ENCODE assay signal across 24 mouse cellular contexts in the genomic region with DNA sequence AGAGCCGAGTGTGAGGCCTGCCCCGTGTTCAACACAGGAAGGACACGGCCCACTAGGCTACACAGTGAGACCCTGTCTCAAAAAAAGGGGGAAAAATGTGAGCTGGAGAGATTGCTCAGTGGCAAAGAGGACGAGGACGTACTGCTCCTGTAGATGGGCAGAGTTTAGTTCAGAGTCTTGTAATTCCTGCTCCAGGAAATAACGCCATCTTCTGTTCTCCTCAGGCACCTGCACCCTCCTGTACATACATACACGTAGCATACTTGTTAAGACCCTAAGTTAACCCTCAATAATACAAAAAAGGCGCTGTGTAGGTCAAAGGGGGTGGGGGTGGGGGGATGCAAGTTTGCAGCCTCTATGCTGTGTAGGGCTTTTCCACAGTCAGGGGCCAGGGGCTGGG. TPM values are rescaled to one million over a fixed set of nuclear protein-coding genes. Genes with fewer than 3 reads are reported as not detected.
DNase-seq lines count a peak whose midpoint lies in the region; ATAC-seq and TF ChIP-seq lines count a peak whose summit lies in the region.
"Had no signal": no experiment of that assay in that cellular context is flagged by ENCODE, and none has a peak within 500 bp of the region (broad histone marks: within the 10 kb centered on the region; RNA-seq: fewer than 3 reads in every experiment).

No protein-coding gene starts in this region.

- H3K9me3 ChIP-seq in lung, embryonic 14.5 days (ENCODE audit: low read depth, low read length) = no peaks in the 10 kb centered on the region
- no peaks in the 10 kb centered on the region for H3K9me3 ChIP-seq in ES-Bruce4 (replicated peaks; ENCODE audit: control insufficient read depth, insufficient read depth, low read length, poor library complexity, severe bottlenecking)
- H3K9me3 ChIP-seq in ES-E14 (ENCODE audit: control insufficient read depth, insufficient read depth, low read depth, low read length) = no peaks in the 10 kb centered on the region
- H3K9me3 ChIP-seq: embryonic facial prominence, embryonic 13.5 days; embryonic facial prominence, embryonic 15.5 days; forebrain, embryonic 10.5 days; forebrain, embryonic 12.5 days had no signal

- no peak overlapping the region for H3K4me2 ChIP-seq in lung, embryonic 14.5 days
- H3K4me2 ChIP-seq: embryonic facial prominence, embryonic 13.5 days; embryonic facial prominence, embryonic 15.5 days; forebrain, embryonic 12.5 days had no signal

- no peaks in the 10 kb centered on the region for H3K36me3 ChIP-seq in lung, embryonic 14.5 days (ENCODE audit: insufficient read depth)
- no peaks in the 10 kb centered on the region for H3K36me3 ChIP-seq in ES-Bruce4 (ENCODE audit: control insufficient read depth, insufficient read depth, low read length, poor library complexity, severe bottlenecking)
- no peaks in the 10 kb centered on the region for H3K36me3 ChIP-seq in ES-E14 (ENCODE audit: control insufficient read depth, insufficient read depth, low read length, poor library complexity, severe bottlenecking)
- H3K36me3 ChIP-seq in heart, adult 2 months (ENCODE audit: control insufficient read depth, insufficient read depth, low read length) = no peaks in the 10 kb centered on the region
- H3K36me3 ChIP-seq: embryonic facial prominence, embryonic 13.5 days; forebrain, embryonic 12.5 days had no signal

- H3K4me3 ChIP-seq in lung, embryonic 14.5 days (ENCODE audit: low read depth, low read length) = no peak overlapping the region
- H3K4me3 ChIP-seq in ES-Bruce4 (ENCODE audit: low read depth, low read length) = no peak overlapping the region
- H3K4me3 ChIP-seq in ES-E14 (ENCODE audit: insufficient read depth in 1 of 2, low read depth in 1 of 2, low read length in 2 of 2, poor library complexity in 1 of 2, severe bottlenecking in 1 of 2) = peak overlapping the region in 1 of 2 experiments; percentile 8; a peak in 2 of 4 replicates
- no peak overlapping the region for H3K4me3 ChIP-seq in heart, adult 2 months
- H3K4me3 ChIP-seq: embryonic facial prominence, embryonic 13.5 days; embryonic facial prominence, embryonic 15.5 days; erythroblast, embryonic 14.5 days; forebrain, embryonic 10.5 days; forebrain, embryonic 12.5 days had no signal

- in situ Hi-C loops in ES-E14 (cut with MboI; ENCODE audit: low sequenced_read_pairs in 2 of 2, unreplicated experiment in 2 of 2) = no loop called here

- H3K27ac ChIP-seq in lung, embryonic 14.5 days (ENCODE audit: low read depth) = no peak overlapping the region
- H3K27ac ChIP-seq in ES-Bruce4 (ENCODE audit: insufficient read depth, low read length) = peak overlapping the region; percentile 2
- H3K27ac ChIP-seq in ES-E14 (ENCODE audit: insufficient read depth, low read depth, low read length, poor library complexity, severe bottlenecking) = peak overlapping the region; percentile 5; the same call in 1 of the 2 replicates
- H3K27ac ChIP-seq in heart, adult 2 months = no peak overlapping the region
- H3K27ac ChIP-seq: embryonic facial prominence, embryonic 13.5 days; embryonic facial prominence, embryonic 15.5 days; forebrain, embryonic 10.5 days; forebrain, embryonic 12.5 days had no signal

- DNase-seq in lung, embryonic 14.5 days = no peak
- DNase-seq in lung, postnatal 25 days (ENCODE audit: low spot score) = no peak
- DNase-seq in ES-E14 (ENCODE audit: low read depth, low spot score) = no peak
- DNase-seq in ZHBTc4 (ENCODE audit: low read depth, low spot score) = peak; percentile 67
- no peak for DNase-seq in heart, adult 2 months
- no peak for DNase-seq in right cerebral cortex, postnatal 25 days
- DNase-seq in urinary bladder, adult 2 months (ENCODE audit: low spot score) = no peak
- DNase-seq: adrenal gland, adult 2 months; adrenal gland, postnatal 10 days; adrenal gland, postnatal 25 days; cerebellum, adult 11 months; cerebellum, adult 18-20 months; cerebellum, adult 8-10 months; cerebellum, adult 9-11 months; cerebellum, postnatal 36 days; embryo, embryonic 11 days had no signal

- peak; percentile 7; the same call in 1 of the 2 replicates for TF ChIP-seq CTCF in lung, embryonic 14.5 days (IDR thresholded peaks at IDR 0.05; ENCODE audit: low read depth)
- TF ChIP-seq CTCF in ES-Bruce4 (IDR thresholded peaks at IDR 0.05; ENCODE audit: low read depth, low read length) = no peak
- TF ChIP-seq CTCF in heart, adult 2 months (IDR thresholded peaks at IDR 0.05) = no peak

- intact Hi-C loops in heart, adult 2 months (cut with DNase I) = loop anchor here (5.0 kb wide), 1 partner anchor 130 kb away; no protein-coding TSS in a partner anchor

- H3K4me1 ChIP-seq in lung, embryonic 14.5 days (ENCODE audit: insufficient read depth) = no peaks in the 10 kb centered on the region
- H3K4me1 ChIP-seq in ES-Bruce4 (ENCODE audit: control insufficient read depth, insufficient read depth, low read length) (peaks cover 2% of the 10 kb centered on the region), ES-E14 (ENCODE audit: control insufficient read depth in 2 of 2, insufficient read depth in 2 of 2, low read length in 2 of 2, poor library complexity in 1 of 2) (peaks cover 2 to 5% of the 10 kb centered on the region in 2 experiments; a peak in 2 of 4 replicates)
- H3K4me1 ChIP-seq in heart, adult 2 months (ENCODE audit: control insufficient read depth, insufficient read depth, low read length) = no peaks in the 10 kb centered on the region
- H3K4me1 ChIP-seq: embryonic facial prominence, embryonic 13.5 days; embryonic facial prominence, embryonic 15.5 days; forebrain, embryonic 10.5 days; forebrain, embryonic 12.5 days had no signal

- H3K79me2 ChIP-seq in heart, adult 2 months (replicated peaks; ENCODE audit: control insufficient read depth, insufficient read depth, low read length) = no peaks in the 10 kb centered on the region

- no peak overlapping the region for H3K9ac ChIP-seq in lung, embryonic 14.5 days
- H3K9ac ChIP-seq in ES-Bruce4 (ENCODE audit: low read depth, poor library complexity, severe bottlenecking) (no peak overlapping the region), ES-E14 (ENCODE audit: insufficient read depth, low read depth, low read length, poor library complexity, severe bottlenecking) (peak overlapping the region; percentile 17; the same call in 1 of the 2 replicates)
- no peak overlapping the region for H3K9ac ChIP-seq in heart, adult 2 months (ENCODE audit: low read depth, low read length)
- H3K9ac ChIP-seq: embryonic facial prominence, embryonic 13.5 days; embryonic facial prominence, embryonic 15.5 days; forebrain, embryonic 12.5 days had no signal

- no peak for TF ChIP-seq POLR2A in ES-Bruce4 (IDR thresholded peaks at IDR 0.05; ENCODE audit: insufficient read depth, low read length)
- no peak for TF ChIP-seq POLR2A in heart, adult 2 months (IDR thresholded peaks at IDR 0.05; ENCODE audit: insufficient read depth, low read depth, low read length)

- no peak for ATAC-seq in lung, embryonic 14.5 days (ENCODE audit: insufficient read depth)
- ATAC-seq: forebrain, embryonic 14.5 days; forebrain, embryonic 16.5 days had no signal

- 74% methylated on average over 8 of the region's 8 CpGs for WGBS in lung, embryonic 14.5 days
- 71% methylated on average over 8 of the region's 8 CpGs for WGBS in heart, adult 2 months

- TF ChIP-seq EP300 in ES-Bruce4 (IDR thresholded peaks at IDR 0.05; ENCODE audit: insufficient read depth, low read depth, low read length) = no peak
- no peak for TF ChIP-seq EP300 in heart, adult 2 months (IDR thresholded peaks at IDR 0.05; ENCODE audit: insufficient read depth, low read depth, low read length)

- no peaks in the 10 kb centered on the region for H3K27me3 ChIP-seq in lung, embryonic 14.5 days (ENCODE audit: insufficient read depth, low read length)
- no peaks in the 10 kb centered on the region for H3K27me3 ChIP-seq in ES-Bruce4 (ENCODE audit: control insufficient read depth, insufficient read depth, low read length, poor library complexity, severe bottlenecking)
- H3K27me3 ChIP-seq in heart, adult 2 months (ENCODE audit: control insufficient read depth, insufficient read depth, low read length) = no peaks in the 10 kb centered on the region; the same call in 1 of the 2 replicates
- H3K27me3 ChIP-seq: embryonic facial prominence, embryonic 13.5 days; embryonic facial prominence, embryonic 15.5 days; forebrain, embryonic 12.5 days had no signal

TF ChIP-seq in ES-E14, 5 proteins besides CTCF, POLR2A, EP300 and RAD21:
- TF ChIP-seq CHD2 (IDR thresholded peaks at IDR 0.05; ENCODE audit: low read depth, low read length) = no peak
- no peak for TF ChIP-seq HCFC1 (IDR thresholded peaks at IDR 0.05; ENCODE audit: borderline replicate concordance, insufficient read depth, low read length)
- no peak for TF ChIP-seq ZNF384 (IDR thresholded peaks at IDR 0.05; ENCODE audit: low read depth, low read length)
- TF ChIP-seq ZC3H11A (IDR thresholded peaks at IDR 0.05; ENCODE audit: borderline replicate concordance, low read depth, low read length) = no peak

RNA-seq across cellular contexts. Expression of gene Kpnb1, which starts 9.3 kb away (rescaled TPM):
- polyA plus RNA-seq in lung, embryonic 14.5 days (2014; fragmentation: Nextera tagmentation; extraction: Ambion mirVana) = 81.2 and 83.4 TPM in 2 replicates
- polyA plus RNA-seq in ES-Bruce4 (2011; ENCODE audit: insufficient read depth, insufficient read length, low read depth, missing spikeins) = 316 and 345 TPM in 2 replicates
- total RNA-seq in ES-E14 (2012; rRNA removed) = 272 and 369 TPM in 2 replicates
- total RNA-seq in heart, adult 2 months (2021) = 10 to 100 TPM; 71.7 to 80.8 TPM
- polyA plus RNA-seq in heart, adult 2 months (2012; rRNA removed) = 22.1 and 43.5 TPM in 2 replicates
- 70.8 and 80.2 TPM in 2 replicates for polyA plus RNA-seq in urinary bladder, adult 2 months (2012; rRNA removed)

RNA-seq across cellular contexts. Expression of gene Tbkbp1, which starts 45.7 kb away (rescaled TPM):
- polyA plus RNA-seq in lung, embryonic 14.5 days (2014; fragmentation: Nextera tagmentation; extraction: Ambion mirVana) = 9.4 and 10.8 TPM in 2 replicates
- polyA plus RNA-seq in ES-Bruce4 (2011; ENCODE audit: insufficient read depth, insufficient read length, low read depth, missing spikeins) = 5.4 and 6.1 TPM in 2 replicates
- 3.5 and 4.5 TPM in 2 replicates for total RNA-seq in ES-E14 (2012; rRNA removed)
- total RNA-seq in heart, adult 2 months (2021) = 10 to 100 TPM; 12.1 to 12.2 TPM
- 13.5 and 14.1 TPM in 2 replicates for polyA plus RNA-seq in heart, adult 2 months (2012; rRNA removed)
- polyA plus RNA-seq in urinary bladder, adult 2 months (2012; rRNA removed) = 21.3 and 31.5 TPM in 2 replicates

Comparison
In these comparisons a context has a peak if more than half of its experiments do, and no peak if none do; other contexts are left out.
1. H3K27ac ChIP-seq: peak in ES-Bruce4 (single experiment) and ES-E14 (single experiment); none in lung, embryonic 14.5 days (single experiment) and heart, adult 2 months (single experiment).